Mouse (Mus musculus) myocyte (in vitro differentiated cells): ENCODE results near the gene C1galt1. TPM values are rescaled to one million over a fixed set of nuclear protein-coding genes. Genes with fewer than 3 reads are reported as not detected.

ENCODE experiments used
- H3K27me3 ChIP-seq: one replicate; pipeline ENCODE4 v1.6.1; 2011; ENCODE audit not compliant: control insufficient read depth, insufficient read depth, insufficient read length
- H3K36me3 ChIP-seq: one replicate; pipeline ENCODE4 v1.6.1; 2011; ENCODE audit not compliant: control insufficient read depth, insufficient read depth
- H3K4me2 ChIP-seq: one replicate; pipeline ENCODE4 v1.6.1; 2011; ENCODE audit warnings: low read depth, control low read depth
- H3K4me3 ChIP-seq: one replicate; pipeline ENCODE4 v1.5.1; 2011; ENCODE audit warnings: mild to moderate bottlenecking, control low read depth, moderate library complexity
- H3K79me2 ChIP-seq: one replicate; pipeline ENCODE4 v1.6.1; 2011; ENCODE audit not compliant: control insufficient read depth, insufficient read depth
- H3ac ChIP-seq: one replicate; pipeline ENCODE4 v1.6.1; 2011; ENCODE audit not compliant: control insufficient read depth, insufficient read length
- CEBPB ChIP-seq: IDR thresholded peaks from 2 replicates; pipeline ENCODE4 v1.6.1; 2011; ENCODE audit warnings: mild to moderate bottlenecking, moderate library complexity; ENCODE audit not compliant: poor library complexity, insufficient read depth, severe bottlenecking
- E2F4 ChIP-seq: IDR thresholded peaks from one replicate; pipeline ENCODE4 v1.6.1; 2011; ENCODE audit warnings: mild to moderate bottlenecking, control low read depth, moderate library complexity; ENCODE audit not compliant: insufficient read depth
- MAX ChIP-seq: IDR thresholded peaks from one replicate; pipeline ENCODE4 v1.6.1; 2011; ENCODE audit warnings: low read depth, mild to moderate bottlenecking, control low read depth
- MYOD1 ChIP-seq, 3 experiments: IDR thresholded peaks; one replicate each; pipeline ENCODE4 v1.6.1; 2011; ENCODE audit warnings: control low read depth in 2 of 3, low read depth in 2 of 3, mild to moderate bottlenecking in 2 of 3, moderate library complexity in 1 of 3; ENCODE audit not compliant: insufficient read length in 2 of 3, control insufficient read depth in 1 of 3
- MYOG ChIP-seq, 3 experiments: IDR thresholded peaks; one replicate each; pipeline ENCODE4 v1.6.1; 2011; ENCODE audit warnings: control low read depth in 2 of 3, low read depth in 2 of 3, mild to moderate bottlenecking in 2 of 3; ENCODE audit not compliant: insufficient read length in 2 of 3, control insufficient read depth in 1 of 3, insufficient read depth in 1 of 3
- POLR2A ChIP-seq: IDR thresholded peaks from one replicate; pipeline ENCODE4 v1.6.1; 2011; ENCODE audit warnings: low read depth, mild to moderate bottlenecking, control low read depth, moderate library complexity; ENCODE audit not compliant: insufficient read length
- POLR2AphosphoS2 ChIP-seq: IDR thresholded peaks from one replicate; pipeline ENCODE4 v1.6.1; 2011; ENCODE audit warnings: low read depth, control low read depth; ENCODE audit not compliant: insufficient read length
- REST ChIP-seq: IDR thresholded peaks from one replicate; pipeline ENCODE4 v1.6.1; 2011; ENCODE audit warnings: mild to moderate bottlenecking, control low read depth, moderate library complexity; ENCODE audit not compliant: insufficient read depth, insufficient read length
- SRF ChIP-seq: IDR thresholded peaks from one replicate; pipeline ENCODE4 v1.6.1; 2011; ENCODE audit warnings: low read depth; ENCODE audit not compliant: control insufficient read depth, insufficient read length
- TCF12 ChIP-seq: IDR thresholded peaks from one replicate; pipeline ENCODE4 v1.6.1; 2011; ENCODE audit warnings: mild to moderate bottlenecking, control low read depth; ENCODE audit not compliant: poor library complexity, insufficient read depth, severe bottlenecking
- TCF3 ChIP-seq: IDR thresholded peaks from one replicate; pipeline ENCODE4 v1.6.1; 2011; ENCODE audit warnings: low read depth, control low read depth; ENCODE audit not compliant: insufficient read length
- USF1 ChIP-seq: IDR thresholded peaks from one replicate; pipeline ENCODE4 v1.6.1; 2011; ENCODE audit warnings: low read depth, mild to moderate bottlenecking, control low read depth, moderate library complexity
- polyA plus RNA-seq: library from polyadenylated mRNA; unstranded; fragments of >200 nt; fragmentation: generic; extraction: Trizol; gene quantifications from one replicate; pipeline ENCODE4 v1.2.1, GENCODE M21; 2012; ENCODE audit warnings: missing spikeins

C1galt1 gene
- 3.4 TPM for polyA plus RNA-seq

DNA sequence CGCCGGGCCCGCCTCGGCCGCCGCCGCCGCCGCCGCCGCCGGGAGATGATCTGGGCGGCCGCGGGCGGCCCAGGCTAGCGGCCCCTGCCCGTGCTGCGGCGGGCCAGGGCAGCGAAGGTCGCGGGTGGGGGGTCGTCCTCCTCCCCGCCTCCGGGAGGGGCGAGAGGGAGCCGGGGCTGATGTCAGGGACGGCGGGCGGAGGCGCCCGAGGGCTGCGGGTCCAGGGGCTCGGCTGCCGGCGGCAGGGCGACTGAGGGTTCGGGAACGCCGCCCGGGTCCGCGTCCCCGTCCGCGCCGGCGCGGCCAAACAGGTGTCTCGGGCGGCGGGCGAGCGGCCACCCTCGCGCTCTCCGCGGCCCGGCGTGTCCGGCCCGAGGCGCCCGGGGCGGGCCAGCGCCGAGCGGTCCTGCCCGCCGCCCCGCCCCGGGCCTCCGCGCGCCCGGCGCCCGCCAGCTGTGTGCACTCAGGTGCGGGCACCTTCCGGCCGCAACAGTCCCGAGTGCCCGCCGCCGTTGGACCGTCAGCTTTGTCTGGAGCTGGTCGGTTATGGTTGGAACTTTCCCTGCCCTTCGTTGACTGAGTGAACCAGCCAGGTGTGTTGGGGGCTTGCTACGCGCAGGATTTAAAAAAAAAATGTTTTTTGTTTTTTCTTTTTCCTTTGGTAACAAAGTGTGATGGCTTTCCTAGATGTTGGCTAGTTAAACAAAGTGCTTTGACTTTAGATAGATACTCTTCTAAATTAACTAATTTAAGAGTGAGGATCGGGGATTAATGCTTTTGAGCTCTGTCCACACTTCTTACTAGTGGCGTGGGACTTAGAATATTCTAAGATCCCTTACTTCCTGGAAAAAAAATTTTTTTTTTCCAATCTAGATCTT, at the start of gene C1galt1:
C1galt1 (plus strand) TSS at position 41 of the 878 bp plus-strand sequence.
- peak within 1 kb of the TSS; percentile 85 for H3K4me2 ChIP-seq
- peak within 1 kb of the TSS; percentile 57 for H3ac ChIP-seq
- peaks cover 40% of the 10 kb centered on the region for H3K79me2 ChIP-seq
- no peaks in the 10 kb centered on the region for H3K27me3 ChIP-seq
- no peaks in the 10 kb centered on the region for H3K36me3 ChIP-seq
- peak within 1 kb of the TSS; percentile 44 for H3K4me3 ChIP-seq
- peak; percentile 31 for TF ChIP-seq POLR2AphosphoS2
- TF ChIP-seq MAX = no peak
- TF ChIP-seq POLR2A = peak; percentile 65
- no peak for TF ChIP-seq TCF3
- no peak for TF ChIP-seq TCF12
- TF ChIP-seq MYOG (IDR thresholded peaks at IDR 0.05; ENCODE audit: control insufficient read depth in 1 of 3, insufficient read depth in 1 of 3, insufficient read length in 2 of 3, low read depth in 2 of 3) = peak in 2 of 3 experiments; percentile 33 to 43
- no peak for TF ChIP-seq SRF
- TF ChIP-seq REST = no peak
- no peak for TF ChIP-seq USF1
- peak in 2 of 3 experiments; percentile 41 to 43 for TF ChIP-seq MYOD1 (IDR thresholded peaks at IDR 0.05; ENCODE audit: control insufficient read depth in 1 of 3, insufficient read length in 2 of 3, low read depth in 2 of 3)
- TF ChIP-seq E2F4 = no peak
- no peak for TF ChIP-seq CEBPB

DNA sequence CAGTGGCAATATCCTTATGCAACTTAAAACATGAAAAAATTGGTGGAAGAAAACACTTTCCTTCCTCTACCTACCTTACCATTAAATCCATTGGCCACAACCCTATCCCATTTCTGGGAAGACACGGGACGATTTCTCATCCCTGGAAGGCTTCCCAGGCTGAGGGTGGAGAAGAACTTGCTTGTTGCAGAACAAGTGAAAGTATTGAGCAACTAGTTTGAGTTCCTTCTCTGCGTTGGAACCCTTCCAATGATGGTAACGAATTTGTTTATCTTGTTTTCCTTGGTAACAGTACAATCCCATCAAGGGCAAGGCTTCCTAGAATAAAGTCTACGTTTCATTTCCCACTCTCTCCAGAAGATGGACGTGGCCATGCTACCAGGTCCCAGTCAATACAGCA, 44.7 kb upstream of the C1galt1 start:
- H3ac ChIP-seq = no peak overlapping the region
- H3K4me3 ChIP-seq = no peak overlapping the region
- no peaks in the 10 kb centered on the region for H3K36me3 ChIP-seq
- TF ChIP-seq CEBPB (0 out of 2 replicates have a peak, but pooled peaks have one; percentile 40), REST (no peak)
- no peaks in the 10 kb centered on the region for H3K79me2 ChIP-seq
- H3K27me3 ChIP-seq = no peaks in the 10 kb centered on the region
- no peak overlapping the region for H3K4me2 ChIP-seq

DNA sequence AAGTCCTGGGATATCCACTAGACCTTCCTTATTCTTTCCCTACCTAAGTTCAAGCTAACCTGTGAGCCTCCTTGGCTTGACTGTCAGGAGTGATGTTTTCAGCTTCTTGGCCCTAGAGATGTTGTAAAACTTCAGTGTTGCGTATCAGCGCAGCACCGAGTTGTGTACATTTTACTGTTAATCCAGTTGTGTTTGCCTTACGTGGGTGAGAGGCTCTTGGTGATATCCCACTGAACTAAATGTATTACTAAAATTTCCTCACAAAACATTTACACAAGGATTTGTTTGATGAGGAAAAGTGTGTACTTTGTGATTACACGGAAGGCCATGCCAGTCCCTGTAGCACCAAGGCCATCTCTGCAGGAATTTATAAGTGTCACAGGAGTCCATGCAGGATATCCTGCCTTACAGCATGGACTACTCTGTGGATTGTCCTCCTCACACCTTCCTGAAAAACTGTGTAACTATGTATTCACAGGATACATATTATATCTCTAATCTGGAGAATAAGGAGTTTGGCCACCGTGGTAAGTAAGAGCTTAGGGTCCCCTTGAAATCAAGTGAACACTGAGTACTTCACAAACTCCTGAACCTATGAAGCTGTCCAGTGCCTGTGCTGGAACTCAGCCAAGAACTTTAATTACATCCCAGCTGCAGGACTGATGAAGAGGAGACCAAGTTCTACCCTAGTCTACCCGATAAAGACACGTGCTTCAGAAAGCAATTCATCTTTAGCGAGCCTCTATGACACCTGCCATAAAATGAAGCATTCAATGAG, 40.7 kb upstream of the C1galt1 start:
- TF ChIP-seq E2F4 (no peak), USF1 (no peak), MYOD1 (IDR thresholded peaks at IDR 0.05; ENCODE audit: control insufficient read depth in 1 of 3, insufficient read length in 2 of 3, low read depth in 2 of 3) (no peak), MAX (no peak), TCF3 (no peak), REST (no peak), CEBPB (no peak), POLR2AphosphoS2 (no peak), TCF12 (no peak), POLR2A (no peak), MYOG (IDR thresholded peaks at IDR 0.05; ENCODE audit: control insufficient read depth in 1 of 3, insufficient read depth in 1 of 3, insufficient read length in 2 of 3, low read depth in 2 of 3) (no peak), SRF (no peak)
- H3K27me3 ChIP-seq = no peaks in the 10 kb centered on the region
- no peaks in the 10 kb centered on the region for H3K36me3 ChIP-seq
- no peak overlapping the region for H3K4me3 ChIP-seq
- H3K4me2 ChIP-seq = no peak overlapping the region
- no peaks in the 10 kb centered on the region for H3K79me2 ChIP-seq
- H3ac ChIP-seq = no peak overlapping the region

DNA sequence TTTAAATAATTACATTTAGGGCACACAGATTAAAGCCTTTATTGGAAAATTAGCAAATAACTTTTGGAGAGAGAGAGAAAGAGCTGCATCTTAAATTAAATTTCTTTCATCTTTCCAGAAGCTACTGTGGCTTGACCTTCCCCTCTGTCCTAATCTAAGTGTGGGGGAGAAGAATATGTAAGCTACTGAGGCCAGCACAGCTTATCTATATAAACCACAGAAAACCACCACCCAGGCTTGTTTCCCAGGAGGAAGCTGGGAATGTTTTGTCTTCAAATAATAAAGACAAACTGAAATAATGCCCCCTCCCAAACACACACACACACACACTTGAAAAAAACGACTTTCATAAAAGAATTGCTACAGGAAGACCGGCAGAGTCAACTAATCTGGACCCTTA, 30.5 kb upstream of the C1galt1 start:
- H3K27me3 ChIP-seq = no peaks in the 10 kb centered on the region
- H3ac ChIP-seq = no peak overlapping the region
- H3K4me2 ChIP-seq = no peak overlapping the region
- H3K79me2 ChIP-seq = no peaks in the 10 kb centered on the region
- H3K4me3 ChIP-seq = no peak overlapping the region
- TF ChIP-seq POLR2A (no peak), TCF3 (no peak), POLR2AphosphoS2 (no peak), MYOD1 (IDR thresholded peaks at IDR 0.05; ENCODE audit: control insufficient read depth in 1 of 3, insufficient read length in 2 of 3, low read depth in 2 of 3) (no peak), CEBPB (no peak), E2F4 (no peak), MYOG (IDR thresholded peaks at IDR 0.05; ENCODE audit: control insufficient read depth in 1 of 3, insufficient read depth in 1 of 3, insufficient read length in 2 of 3, low read depth in 2 of 3) (no peak), USF1 (no peak), REST (no peak), MAX (no peak), TCF12 (no peak), SRF (no peak)
- no peaks in the 10 kb centered on the region for H3K36me3 ChIP-seq
